Mouse (Mus musculus): ENCODE results near the gene Tkt.
"Not testable (repeated sequence)": the region's sequence is repeated elsewhere in the genome, so short reads cannot be mapped to it uniquely, and the experiment has no call there.

Tkt gene

DNA sequence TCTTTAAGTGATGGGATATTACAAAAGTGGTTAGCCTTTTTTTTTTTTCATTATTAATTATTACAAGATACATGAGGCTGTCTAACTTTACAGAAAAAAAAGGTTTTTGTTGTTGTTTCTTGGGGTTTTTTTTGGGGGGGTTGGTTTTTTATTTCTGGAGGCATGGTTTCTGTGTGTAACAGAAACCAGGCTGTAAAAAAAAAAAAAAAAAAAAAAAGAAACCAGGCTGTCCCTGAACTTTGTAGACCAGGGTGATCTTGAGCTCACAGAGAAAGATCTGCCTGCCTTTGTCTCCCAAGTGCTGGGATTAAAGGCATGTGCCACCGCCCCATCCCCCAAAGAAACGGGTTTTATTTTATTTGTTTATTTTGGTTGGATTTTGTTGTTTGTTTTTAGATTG lies 3.8 kb downstream of the Tkt start:
- DNase-seq (ENCODE audit: low spot score in 2 of 2) = no peak

DNA sequence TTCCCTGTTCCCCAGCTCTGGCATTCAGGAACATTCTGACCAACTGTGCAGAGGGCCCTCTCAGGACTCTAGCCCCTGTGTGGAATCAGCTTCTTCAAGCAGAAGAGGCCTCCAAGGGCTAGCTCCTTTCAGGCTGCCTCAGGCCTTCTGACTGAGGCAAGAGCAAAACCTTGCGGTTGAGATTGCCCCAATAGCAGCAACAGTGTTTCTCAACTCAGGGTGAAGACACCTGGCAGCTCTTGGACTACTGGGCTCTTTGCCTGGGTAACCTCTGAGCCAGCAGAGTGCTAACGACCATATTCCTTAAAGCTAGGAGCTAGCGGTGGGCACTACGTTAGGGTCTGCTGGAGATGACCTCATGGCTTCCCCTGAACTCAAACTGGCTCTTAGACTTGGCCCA lies 5.0 kb downstream of the Tkt start:
- DNase-seq (ENCODE audit: low spot score in 2 of 2) = no peak

DNA sequence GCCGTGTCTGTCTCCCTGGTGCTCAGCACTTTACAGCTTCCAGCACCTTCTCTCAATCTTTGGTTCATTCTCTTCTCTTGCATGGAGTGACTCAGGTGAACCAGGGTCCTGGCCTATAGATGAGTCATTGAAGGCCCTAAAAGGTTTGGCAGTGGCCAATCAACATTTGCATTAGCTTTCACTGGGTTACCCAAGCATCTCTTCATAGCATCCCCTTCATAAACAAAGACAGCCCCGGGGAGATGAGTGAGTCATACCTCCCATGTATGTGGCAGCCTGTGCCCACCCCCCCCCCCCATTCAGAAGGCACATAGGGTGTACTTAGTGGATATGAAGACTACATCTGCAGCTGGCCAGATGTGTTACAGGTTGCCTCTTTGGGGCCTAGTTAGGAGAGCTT lies 8.5 kb downstream of the Tkt start:
- DNase-seq (ENCODE audit: low spot score in 2 of 2) = no peak

DNA sequence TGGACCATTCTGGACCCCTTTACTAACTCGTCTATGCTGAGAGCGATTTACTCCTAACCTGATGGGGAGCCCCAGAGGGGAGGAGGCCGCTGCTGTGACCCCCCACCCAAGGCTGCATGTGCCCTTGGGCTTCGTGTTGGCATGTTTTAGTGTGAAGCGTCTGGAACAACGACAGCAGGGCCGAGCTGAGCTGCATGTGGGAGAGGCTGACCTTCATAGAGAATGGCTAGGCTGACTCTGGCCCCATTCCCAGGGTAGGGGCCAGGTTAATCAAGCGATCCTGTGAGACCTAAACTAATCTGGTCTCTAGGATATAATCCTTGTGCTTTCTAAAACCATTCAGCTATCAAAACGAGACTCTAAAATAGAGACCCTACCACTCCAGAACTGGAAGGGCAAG lies 9.6 kb downstream of the Tkt start:
- DNase-seq (ENCODE audit: low spot score in 2 of 2) = no peak

DNA sequence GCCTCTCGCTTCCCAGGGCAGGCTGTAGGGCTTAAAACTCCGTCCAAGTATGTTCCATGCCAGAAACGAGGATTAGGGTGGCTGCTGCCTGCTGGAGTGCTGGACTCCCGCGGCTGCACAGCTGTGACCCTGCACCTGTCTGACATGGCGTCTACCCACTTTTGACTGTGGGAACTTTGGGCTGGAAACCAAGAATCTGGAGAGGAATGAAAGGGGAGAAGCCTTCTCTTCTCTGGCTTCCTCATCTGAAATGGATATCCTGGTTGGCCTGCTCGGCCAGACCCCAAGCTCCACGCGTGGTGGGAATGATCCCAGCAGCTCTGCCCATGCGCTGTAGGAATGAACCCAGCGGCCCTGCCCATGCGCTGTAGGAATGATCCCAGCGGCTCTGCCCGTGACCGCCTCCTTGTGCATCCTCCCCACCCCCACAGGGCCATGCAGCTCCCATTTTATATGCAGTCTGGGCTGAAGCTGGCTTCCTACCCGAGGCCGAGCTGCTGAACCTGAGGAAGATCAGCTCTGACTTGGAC lies 11.2 kb downstream of the Tkt start:
- DNase-seq (ENCODE audit: low spot score in 2 of 2) = peak in 1 of 2 experiments; percentile 36

DNA sequence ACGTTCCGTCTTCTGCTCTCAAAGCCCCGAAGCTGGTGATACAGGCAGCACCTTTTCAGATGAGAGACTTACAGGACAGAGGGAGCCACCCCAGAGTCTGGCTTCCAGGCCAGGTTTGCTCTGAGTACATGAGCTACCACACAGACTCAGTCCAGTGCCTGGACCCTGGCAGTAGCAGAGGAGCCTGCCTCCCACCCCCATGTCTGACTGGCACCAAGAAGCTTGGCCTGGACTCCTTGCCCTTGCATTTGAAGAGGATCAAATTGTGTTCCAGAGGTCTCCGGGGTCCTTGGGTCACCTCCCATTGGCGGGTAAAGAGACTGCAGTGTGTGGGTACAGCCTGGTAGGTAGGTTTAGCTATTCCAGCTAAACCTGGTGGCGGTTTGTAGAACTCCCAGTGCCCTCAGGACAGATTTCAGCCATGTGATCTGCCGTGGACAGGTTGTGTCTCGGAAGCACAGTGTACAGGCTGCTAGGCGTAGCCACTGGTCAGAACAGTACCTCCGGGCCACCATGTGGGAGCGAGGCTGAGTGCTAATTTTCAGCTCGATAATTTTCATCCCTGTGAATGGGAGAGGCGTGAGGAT lies 12.7 kb downstream of the Tkt start:
- no peak for DNase-seq (ENCODE audit: low spot score in 2 of 2)

DNA sequence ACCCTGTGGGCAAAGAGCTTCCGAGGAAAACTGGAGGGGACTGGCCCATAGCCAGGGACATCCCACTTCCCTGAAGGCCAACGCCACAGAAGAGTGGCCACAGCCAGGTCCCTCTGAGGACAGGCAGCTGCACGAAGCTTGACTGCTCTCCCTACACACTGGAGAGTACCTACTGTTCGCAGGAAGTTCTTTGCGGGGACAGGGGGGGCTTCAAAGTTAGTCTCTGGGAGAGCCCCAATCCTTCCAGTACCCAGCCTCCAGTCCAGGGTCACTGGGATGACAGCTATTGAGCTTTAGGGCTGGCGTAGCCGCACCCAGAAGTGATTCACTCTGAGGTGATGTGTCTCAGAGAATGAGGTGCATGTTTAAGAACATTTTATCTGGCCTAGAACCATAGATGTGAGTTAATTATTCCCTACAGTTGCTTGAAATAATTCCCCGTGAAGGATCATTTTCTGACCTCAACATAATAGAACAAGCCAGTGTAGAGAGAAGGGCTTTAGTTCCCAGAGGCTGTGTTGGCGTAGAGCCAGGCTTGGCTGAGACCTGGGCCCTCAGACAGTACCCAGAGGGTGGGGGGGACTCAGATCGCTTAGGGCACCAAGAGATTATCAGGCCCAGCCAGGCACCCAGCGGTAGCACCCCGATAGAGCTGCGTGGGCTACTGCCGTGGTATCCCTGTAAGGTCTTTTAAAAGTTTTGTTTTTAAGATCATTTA lies 13.5 kb downstream of the Tkt start:
- DNase-seq (ENCODE audit: low spot score in 2 of 2) = peak in 1 of 2 experiments; percentile 59

DNA sequence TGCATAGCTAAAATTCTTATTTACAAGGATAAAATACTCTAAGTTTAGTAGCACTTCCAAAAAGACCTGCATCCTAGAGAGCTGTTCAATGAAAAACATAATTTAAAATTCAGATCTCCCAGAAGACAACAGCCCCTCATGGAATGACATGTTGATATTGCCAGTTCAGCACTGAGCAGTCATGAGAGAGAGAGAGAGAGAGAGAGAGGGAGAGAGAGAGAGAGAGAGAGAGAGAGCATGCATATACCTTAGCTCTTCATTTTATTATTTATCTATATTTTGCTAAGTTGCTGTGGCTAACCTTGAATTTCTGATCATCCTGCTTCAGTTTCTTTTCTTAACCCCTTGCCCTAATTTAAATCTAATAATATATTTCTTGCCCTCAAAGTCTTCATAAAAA lies 14.2 kb downstream of the Tkt start:
- DNase-seq (ENCODE audit: low spot score in 2 of 2) = no peak

DNA sequence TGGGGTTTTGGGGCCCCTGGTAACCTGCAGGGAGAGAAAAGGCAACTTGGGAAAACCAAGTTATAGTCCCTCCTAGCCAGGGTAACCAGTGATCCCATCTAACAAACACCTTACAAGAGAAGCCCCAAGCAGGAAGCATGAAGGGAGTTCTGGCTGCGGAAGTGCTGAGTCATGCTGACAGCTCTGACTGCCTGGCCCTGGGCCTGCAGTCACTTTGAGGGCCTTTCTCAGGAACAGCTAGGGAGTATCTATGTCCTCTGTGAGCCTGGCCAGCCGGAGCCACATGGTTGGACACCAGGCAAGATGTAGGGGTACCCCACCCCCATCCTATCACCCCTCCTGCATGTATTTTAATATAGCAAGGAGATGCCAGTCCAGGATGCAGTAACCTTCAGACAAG lies 16.3 kb downstream of the Tkt start:
- no peak for DNase-seq (ENCODE audit: low spot score in 2 of 2)

DNA sequence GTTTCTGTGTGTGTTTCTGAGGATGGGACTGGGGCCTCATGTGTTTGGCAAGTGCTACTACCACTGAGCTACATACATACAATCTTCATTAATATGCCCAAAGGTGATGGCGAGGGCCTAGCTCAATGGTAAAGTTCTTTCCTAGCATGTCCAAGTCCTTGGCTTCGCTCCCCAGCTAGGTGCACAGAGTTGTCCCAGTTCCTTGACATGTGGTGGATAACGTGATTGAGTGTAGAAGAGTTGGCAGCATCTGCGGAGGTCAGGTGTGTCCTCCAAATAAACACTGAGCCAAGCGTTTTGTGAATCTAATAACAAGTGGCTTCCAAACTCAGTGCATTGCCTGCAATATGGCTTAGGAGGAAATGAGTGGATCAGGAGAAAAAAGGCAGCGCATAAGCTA lies 18.2 kb downstream of the Tkt start:
- no peak for DNase-seq (ENCODE audit: low spot score in 2 of 2)

DNA sequence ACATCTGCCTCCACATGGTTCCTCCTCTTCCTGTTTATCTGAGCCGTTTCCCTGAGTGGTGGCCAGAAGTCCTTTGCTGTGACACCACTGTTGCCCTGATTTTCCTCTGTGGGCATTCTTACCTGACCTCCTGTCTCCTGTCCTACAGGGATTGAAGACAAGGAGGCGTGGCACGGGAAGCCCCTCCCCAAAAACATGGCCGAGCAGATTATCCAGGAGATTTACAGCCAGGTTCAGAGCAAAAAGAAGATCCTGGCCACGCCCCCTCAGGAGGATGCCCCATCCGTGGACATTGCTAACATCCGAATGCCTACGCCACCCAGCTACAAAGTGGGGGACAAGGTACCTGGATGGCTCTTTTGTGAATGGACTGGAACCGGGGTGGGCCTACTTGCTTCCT lies 19.9 kb downstream of the Tkt start:
- DNase-seq (ENCODE audit: low spot score in 2 of 2) = no peak

DNA sequence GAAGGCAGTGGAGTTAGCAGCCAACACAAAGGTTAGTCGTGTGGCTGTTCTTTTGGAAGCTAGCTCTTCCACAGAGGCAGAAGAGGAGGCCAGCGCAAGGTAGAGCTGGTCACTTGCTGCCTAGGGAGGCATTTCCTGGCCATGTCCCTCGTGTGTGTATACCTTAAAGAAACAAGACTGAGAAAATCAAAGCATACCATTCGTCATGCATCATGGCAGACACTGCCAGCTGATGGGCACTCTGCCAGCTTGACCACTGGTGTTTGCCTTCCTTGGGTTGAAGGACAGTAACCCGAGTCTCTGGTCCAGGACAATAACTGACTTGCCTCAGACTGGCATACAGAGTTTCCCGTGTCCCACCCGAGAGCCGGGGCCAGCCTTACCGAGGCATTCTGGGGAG lies 22.1 kb downstream of the Tkt start:
- no peak for DNase-seq (ENCODE audit: low spot score in 2 of 2)

DNA sequence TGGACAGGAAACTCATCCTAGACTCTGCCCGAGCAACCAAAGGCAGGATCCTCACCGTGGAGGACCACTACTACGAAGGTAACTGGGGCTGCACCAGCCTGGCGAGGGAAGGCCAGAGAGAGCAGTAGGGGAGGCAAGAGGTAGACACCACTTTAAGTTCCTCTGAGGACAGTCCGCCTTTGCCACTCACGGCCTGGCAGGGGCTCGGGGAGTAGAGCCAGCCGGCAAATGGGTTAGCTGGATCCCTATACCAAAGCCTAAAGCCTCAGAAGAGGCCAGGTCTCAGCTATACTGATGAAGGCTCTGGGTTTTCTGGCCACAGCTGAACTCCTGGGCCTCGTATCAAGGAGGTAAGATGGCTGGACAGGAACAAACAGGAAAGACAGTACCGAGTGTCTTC lies 24.1 kb downstream of the Tkt start:
- no peak for DNase-seq (ENCODE audit: low spot score in 2 of 2)

DNA sequence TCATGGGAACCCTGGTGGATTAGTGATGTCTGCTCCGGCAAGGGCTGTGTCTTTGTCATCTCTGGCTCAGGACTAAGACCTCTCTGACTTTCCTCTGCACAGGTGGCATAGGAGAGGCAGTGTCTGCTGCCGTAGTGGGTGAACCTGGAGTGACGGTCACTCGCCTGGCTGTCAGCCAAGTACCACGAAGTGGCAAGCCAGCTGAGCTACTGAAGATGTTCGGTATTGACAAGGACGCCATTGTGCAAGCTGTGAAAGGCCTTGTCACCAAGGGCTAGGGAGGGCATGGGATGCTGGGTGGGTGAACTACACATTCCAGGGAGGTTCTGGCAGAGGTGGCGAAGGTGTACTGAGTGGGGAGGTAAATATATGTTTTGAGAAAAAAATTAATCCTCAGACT lies 25.1 kb downstream of the Tkt start:
- DNase-seq (ENCODE audit: low spot score in 2 of 2) = no peak

DNA sequence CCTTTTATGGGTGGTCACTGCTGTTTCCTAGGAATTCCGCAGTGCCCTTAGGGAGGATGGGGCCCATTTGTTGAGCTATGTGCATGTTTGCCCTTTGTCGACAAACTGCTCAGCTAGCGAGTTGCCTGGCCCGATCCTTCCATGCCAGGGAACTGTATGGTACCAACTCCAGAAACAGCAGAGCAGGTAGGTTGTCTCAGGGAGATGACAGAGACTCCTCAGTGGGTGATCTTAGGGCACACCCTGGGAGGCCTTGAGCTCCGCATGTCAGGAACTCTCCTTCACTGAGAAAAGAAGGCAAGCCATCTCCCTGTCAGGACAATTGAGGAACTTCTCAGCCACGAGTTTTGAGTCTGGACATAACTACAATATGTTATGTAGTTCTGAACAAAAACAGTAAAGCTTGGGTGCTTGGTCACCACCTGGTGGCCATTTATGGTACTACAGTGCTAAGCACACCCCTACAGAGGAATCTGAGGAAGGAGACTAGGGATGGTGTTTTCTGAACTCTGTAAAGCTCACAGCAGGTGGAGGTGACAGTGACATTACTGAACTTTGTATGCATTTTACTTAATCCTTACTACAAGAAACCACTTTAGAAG lies 25.9 kb downstream of the Tkt start:
- DNase-seq (ENCODE audit: low spot score in 2 of 2) = peak; percentile 73 to 87

DNA sequence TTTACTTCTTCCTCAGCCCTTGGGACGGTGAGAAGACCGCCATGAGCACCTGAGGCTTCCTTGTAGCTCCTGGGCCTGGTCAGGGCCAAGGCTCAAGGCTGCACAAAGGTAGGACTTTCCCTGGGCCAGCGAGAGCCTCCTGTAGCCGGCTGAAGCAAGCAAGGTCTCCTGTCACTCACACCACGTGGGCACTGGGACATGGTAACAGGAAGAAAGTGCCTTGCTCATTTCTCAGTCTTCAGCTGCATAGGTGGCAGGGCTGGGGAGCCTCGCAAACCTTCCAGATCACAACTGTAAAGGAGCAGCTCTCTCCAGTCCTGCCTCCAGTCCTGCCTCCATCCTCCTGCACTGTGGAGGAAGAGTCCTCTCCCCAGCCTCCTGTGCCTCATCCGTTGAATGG lies 27.6 kb downstream of the Tkt start:
- peak in 1 of 2 experiments; percentile 18 for DNase-seq (ENCODE audit: low spot score in 2 of 2)

DNA sequence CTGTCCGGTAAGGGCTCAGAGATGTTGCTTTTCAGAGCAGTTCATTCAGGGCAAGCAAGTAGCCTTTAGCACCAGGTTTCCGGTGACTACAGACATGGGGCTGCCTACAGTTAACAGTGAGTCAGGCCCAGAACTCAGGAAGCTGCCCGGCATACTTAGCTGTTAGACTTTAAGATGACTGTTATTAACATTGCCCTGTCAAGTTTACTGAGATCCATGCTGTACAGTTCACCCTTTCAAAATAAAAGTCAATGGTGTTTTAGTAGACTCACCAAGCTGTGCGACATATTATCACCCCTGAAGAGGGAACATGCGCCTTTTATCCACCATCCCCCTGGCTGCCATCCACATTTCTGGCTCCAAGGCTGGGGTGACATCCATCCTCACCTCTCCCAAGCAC lies 28.1 kb downstream of the Tkt start:
- DNase-seq (ENCODE audit: low spot score in 2 of 2) = no peak

DNA sequence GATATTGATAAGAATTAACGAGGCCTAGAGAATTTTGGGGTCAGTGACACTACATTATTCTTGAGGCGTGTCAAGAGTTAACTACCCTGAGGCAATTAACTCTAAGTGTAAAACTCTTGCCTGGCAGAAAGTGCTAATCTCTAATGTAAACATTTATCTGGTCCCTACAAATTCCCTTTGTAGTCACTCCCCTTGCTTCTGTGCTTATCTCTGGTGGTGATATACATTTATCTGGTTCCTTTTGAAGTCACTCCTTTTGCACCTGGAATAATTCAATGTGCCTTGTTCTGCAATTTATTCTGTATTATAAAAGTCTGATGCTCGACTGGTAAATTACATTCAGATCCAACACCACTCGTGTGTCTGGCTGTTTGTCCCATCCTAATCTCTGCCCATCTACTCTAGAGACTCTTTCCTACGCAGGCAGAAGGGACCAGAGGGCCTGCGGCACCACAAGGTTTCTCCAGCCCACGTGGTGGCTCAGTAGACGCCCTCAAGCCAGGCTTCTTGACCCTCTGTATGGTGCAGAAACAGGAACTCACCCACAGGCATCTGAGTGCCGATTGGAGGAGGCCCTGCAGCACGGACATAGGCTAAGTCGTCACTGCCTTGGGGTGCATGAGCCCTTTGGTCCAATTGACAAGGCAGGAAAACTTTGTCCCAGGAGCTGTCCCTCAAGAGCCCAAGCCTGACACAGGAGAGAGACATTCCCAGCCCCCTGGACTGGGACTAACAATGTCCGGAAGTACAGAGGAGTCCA lies 29.3 kb downstream of the Tkt start:
- DNase-seq (ENCODE audit: low spot score in 2 of 2) = not testable (repeated sequence)

DNA sequence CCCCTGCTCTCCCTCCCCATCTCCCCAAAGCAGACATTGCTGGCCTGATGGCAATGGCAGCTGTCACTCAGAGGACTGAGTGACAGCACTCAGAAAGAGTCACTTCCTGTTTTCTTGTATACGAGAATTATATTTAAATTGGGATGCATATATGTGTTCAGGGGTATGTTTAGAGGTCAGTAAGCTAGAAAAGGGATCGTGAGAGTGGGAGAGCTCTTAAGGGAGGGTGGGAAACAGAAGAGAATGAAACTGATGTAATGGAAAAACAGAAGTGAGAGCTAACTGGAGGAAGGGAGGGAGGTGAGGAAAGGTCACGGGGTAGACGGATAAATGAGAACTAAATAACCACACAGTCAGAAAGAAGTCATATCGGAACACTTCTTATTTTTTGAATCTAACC lies 31.0 kb downstream of the Tkt start:
- no peak for DNase-seq (ENCODE audit: low spot score in 2 of 2)

DNA sequence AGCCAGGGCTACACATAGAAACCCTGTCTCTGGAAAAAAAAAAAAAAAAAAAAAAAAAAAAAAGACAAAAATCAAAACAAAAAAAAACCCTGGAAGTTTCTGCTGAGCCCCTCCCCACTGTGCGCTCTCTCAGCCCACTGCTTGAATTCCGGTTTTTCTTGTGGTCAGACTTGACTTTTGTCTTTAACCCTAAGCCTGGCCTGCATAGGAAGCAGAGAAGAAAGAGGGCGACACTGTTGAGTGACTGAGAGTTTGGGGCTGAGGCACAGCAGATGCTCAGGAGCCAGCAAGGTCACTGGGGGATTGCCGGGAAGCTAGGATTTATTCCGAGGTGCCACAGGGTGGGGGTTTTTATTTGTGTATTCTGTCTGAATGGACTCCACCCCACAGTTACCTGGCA lies 31.7 kb downstream of the Tkt start:
- no peak for DNase-seq (ENCODE audit: low spot score in 2 of 2)

DNA sequence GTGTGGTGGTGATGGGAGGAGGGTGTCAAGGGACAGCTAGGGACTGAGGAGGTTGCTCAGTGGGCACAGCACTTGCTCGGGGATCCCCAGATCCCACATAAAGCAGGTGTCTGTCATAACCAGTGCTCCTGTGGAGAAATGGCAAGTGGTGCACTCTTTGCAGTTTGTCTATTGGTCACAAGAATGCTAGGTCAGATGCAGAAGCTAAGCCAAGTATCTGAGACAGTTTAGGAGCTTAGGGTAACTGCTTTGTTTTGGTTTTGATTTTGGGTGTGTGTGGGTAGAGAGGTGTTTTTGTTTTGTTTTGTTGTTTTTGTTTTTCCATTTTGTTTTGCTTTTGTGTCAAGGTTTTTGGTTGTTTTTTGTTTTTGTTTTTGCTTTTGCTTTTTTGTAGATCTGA lies 33.1 kb downstream of the Tkt start:
- no peak for DNase-seq (ENCODE audit: low spot score in 2 of 2)

DNA sequence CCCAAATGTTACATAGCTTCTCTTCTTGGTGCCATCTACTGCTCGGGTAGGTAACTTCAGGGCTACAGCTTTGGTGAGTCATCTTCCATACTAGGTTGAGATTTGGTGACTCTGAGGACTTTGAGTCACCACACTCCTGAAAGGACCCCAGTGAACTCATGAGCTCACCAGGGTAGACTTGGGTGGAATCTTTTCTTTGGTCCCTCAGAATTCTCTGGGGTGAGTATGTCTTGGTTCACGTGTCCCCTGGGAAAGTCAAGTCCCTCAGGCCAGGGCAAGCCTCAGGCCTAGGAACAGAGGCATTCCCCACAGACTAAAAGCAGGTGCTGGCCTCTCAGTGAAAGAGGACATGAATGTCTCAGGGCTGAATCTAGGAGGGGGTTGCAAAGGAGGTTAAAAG lies 35.9 kb downstream of the Tkt start:
- DNase-seq (ENCODE audit: low spot score in 2 of 2) = no peak

Data from cerebellum, postnatal 4 days (tissue).